Mouse (Mus musculus) right cerebral cortex, adult 18-20 months (tissue): ENCODE measurements at regions not wholly inside any gene's neighbourhood (a gene's known extent, or its start where the extent isn't known, plus 50 kb on each side); places are given as distances from the start of the nearest gene placed in this dataset.

Experiments
- DNase-seq: peaks from one replicate; pipeline ENCODE4 v3.0.0; 2022; ENCODE audit warnings: mixed read lengths

DNA sequence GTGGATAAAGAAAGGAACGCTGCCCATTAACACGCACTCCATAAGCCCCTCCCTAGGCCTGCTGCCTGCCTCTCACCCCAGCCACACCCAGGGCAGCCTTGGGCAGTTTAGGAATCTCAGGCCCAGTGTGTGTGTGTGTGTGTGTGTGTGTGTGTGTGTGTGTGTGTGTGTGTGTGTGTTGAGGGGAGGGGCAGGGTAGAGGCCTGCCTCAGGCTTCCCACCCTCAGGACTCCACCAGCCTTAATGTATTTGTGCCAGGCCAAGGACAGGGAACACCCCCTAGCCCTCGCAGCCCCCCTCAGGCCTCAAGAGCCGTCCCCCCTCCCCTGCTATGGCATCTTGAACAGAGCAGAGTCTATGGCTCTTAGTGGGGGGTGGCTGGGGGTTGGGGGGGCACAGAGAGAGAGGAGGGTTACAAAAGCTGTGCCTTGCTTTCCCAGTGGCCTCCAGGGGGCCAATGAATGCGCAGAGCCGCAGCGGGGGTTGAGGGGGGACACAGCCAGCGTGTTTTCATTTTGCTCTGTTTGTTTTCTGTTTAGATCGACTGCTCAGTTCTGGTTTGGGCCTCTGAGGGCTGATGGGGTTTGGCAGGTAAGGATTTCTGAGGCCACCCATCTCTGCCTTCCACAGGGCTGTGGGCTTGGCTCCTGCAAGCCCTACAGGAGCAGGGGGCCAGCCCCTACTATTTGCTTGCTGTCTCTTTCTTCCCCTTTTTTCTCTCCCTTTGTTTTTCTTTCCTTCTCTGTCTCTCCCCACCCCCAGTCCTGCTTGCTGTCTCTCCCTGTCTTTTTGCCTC is 131.8 kb downstream of the Pja1 start:
- no peak for DNase-seq

DNA sequence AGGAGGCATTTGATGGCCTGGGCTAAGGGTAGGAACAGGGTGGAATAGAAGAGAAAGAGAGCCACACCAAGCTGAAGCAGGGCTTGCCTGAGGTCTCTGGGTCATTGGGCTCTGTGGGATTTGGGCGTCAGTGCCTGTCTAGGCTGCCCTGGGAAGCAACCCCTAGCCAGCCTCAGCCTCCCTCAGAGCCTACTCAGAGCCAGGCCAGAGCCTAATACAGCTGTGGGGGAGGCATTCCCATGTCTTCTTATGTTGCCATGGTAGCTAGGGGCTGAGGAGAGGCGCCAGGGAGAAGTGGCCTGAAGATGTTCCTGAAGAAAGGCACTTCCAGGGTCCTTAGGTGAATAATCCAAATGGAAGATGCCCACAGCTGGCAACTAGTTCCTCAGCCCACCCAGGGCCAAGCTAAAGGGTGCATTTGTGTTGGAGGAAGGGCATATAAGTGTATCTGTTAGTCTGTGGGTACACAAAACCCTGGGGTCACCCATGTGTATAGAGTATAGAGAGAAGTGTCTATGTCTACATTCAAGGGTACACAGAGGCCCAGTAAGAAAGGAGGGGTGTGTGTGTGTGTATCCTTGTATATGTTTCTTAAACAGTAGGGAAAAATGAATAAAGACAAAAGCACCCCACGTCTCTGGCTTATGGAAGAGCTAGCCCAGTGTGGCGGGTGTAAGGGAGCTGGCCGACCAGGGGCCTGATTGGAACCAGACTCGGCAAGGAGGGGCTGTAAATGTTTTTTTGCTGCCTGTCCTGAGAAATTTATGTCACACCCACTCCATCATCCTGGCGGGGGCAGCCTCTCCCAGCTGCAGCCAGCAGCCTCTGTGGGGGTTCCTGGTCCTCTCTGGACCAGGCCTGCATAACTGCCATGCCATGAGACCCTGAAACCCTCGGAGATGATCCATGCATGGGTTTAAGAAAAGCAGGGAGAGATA is 134.2 kb downstream of the Pja1 start:
- DNase-seq = no peak

DNA sequence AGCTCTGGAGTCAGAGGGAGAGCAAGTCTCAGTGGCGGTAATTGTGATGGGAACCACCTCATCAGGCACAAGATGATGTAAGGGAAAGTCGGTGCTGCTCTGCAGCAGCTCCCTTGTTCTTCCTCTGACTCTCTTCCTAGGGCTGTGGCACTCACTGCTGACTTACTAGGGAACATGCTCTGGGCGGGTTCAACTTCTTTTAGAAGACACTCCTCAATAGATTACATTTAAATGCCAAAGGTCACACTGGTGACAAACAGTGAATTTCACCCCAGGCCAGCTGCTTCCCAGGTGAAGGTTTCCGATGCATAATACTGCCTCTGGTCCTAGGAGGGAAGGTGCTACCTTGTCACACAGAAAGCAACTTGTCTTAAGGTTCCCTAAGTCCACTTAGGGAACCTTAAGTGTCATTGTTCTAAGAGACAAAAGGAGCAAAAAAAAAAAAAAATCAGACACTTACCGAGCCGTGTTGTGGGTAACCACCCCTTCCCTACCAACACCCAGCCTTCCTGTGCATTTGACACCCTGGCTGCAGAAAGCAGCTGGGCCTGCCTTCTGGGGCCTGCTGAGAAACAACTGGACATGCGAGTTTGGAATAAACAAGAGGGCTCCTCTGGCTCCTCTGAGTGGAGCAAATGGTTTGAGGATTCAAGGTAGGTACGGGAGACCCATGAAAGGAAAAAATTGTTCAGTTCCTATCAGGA is 135.0 kb downstream of the Pja1 start:
- no peak for DNase-seq

DNA sequence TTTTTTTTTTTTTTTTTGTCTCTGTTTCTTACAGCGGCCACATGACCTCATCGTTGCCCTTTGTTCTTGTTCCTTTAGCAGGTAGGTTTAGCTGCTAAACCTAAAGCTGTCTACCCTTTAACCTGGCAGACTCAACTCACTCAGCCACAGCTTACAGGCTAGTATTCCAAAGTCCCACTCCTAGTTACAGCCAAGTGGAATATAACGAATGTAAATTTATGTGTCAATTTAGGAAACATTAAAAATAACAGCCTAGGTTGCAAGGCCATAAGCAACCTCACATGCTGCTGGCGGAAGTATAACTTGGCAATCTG is 138.7 kb downstream of the Pja1 start:
- DNase-seq = no peak

DNA sequence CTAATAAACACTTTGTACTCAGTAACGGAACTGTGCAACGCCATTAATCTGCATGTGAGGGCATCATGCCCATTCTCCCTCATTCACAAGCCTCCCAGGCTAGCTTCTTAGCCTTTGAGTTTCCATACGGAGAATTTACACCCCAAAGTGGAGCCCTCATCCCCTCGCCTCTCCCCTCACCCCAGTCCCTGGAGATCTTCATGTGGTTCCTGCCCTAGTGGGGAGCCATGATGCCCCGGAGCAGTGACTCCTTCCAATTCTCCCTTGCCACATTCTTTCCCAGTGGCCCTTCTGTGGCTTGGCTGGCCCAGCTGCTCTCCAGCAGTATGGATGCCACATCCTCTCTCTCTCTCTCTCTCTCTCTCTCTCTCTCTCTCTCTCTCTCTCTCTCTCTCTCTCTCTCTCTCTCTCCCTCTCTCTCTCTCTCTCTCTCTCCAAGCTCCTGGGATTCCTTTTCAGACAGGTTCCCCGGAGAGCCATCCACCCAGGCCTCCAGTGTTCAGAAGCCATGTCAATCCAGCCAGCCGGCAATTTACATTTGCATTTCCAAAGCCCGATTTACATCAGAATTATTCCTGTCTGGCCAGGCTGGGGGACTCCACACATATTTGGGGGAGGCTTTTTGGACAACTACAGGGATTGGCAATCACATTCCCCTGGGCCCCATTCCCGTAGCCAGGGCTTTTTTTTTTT is 139.2 kb downstream of the Pja1 start:
- DNase-seq = no peak

DNA sequence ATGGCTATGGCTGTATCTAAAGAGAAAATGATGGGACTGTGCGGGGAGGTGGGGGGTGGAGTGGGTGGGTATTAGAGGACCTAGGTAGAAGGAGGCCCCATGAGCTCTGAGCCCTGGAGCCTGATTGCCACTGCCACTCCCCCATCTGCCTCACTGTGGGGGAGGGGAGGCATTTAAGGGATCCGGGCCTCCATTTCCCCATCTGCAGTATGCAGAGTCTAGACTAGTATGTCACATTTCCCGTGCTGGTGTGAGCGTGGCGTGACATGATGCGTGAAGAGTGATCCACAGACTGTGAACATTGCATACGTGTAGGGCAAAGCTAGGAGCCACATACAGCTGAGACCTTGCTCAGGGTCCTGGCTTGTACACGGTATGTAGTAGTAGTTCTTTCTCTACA is 140.7 kb downstream of the Pja1 start:
- no peak for DNase-seq

DNA sequence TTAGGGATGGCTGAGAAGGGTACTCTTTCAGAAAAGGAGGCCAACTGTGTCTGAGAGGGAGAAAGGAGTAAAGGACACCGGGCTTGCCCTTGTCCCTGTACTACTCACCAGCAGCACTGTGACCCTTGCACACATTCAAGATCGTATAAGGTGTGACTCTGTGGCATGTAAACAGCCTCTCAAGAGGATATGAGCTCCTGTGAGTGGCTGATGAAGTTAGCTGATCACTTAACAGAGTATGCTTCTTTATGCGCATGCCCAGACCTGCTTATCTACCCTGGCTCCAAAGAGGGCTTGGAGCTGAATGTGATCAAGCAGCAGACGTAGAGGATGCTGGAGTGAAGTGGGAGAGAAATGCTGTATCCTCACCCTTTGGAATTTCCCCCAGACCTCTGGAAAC is 142.5 kb downstream of the Pja1 start:
- no peak for DNase-seq

DNA sequence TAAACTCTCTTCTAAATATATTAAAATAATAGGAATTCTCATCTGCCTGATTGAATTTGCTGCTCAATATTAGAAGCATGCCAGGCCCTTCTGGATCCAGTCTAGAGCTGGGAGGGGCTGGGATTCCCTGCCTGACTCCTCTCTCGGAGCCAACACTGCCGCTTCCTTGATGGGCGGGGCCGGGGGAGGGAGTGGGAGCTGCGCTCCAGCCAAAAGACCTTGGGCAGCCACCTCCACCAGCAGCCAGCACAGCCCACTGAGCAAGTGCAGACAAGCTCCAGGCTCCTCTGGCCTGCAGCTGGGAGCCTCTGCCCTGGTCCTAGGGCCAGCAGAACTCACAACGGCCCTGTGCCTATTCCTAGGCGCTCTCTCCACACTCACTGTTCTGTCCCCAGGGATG is 144.9 kb downstream of the Pja1 start:
- no peak for DNase-seq

DNA sequence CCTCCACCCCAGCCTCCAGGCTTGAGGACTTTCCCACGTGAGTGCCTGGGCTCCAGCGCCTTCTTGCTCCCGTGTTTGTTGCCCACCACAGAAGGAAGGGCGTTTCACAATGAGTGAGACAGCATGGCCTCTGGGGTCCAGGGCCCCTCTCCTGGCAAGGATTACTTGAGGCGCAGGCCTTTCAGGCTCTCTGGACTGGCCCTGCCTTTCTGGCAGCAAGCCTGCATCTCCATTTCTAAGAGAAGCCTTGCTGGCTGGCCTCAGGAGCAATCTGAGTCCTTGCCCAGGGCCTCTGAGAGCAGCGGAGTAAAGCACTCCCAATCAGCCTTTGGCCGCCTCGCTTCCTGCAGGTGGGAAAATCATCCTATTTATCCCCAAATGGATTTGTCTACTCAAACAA is 145.6 kb downstream of the Pja1 start:
- DNase-seq = peak; percentile 6

DNA sequence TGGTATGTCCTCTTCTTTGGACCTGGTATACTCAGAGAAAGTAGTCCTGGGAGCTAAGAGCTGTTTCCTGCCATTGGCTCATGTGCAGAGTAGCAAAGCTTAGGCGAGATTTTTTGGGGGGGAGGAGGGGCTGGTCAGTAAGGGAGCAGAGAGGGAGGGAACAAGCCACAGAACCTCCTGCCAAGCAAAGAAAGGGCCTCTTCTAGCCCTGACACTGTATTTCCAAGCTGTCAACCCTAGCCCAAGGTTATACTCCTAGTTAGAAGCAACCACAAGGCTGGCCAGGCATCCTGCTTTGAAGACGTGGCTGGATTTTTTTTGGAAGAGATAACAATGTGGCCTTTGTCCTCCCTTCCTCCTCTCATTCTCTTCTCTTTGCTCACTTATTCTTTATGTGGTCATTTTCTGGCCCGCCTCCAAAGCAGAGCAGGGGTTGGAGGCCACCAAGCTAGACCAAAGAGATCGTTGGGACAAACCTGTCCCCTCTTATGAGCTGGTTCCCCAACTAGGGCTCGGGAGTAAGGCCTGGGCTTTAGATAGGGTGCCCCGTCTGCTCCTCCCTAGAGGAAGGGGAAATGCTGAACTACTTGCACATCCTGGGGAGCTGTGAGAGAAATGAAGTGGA is 146.4 kb downstream of the Pja1 start:
- DNase-seq = no peak

DNA sequence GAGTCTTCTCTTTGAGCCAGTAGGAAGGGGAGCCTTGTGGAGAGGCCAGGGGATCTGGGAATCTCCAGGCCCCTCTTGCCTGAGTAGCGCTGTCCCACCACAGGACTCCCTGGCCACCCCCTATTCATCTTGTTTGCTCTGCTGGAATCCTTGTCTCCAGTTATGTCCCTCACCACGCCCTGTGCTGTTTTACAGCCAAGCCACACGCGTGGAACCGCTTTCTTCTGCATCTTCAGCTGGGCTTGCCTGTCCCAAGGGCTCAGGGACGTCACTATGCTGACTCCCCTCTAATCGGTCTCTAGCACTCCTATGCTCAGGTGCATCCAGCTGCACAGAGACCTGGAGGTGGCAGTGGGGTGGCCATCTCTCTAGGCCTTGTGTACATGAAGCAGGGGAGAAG is 151.3 kb downstream of the Pja1 start:
- no peak for DNase-seq

DNA sequence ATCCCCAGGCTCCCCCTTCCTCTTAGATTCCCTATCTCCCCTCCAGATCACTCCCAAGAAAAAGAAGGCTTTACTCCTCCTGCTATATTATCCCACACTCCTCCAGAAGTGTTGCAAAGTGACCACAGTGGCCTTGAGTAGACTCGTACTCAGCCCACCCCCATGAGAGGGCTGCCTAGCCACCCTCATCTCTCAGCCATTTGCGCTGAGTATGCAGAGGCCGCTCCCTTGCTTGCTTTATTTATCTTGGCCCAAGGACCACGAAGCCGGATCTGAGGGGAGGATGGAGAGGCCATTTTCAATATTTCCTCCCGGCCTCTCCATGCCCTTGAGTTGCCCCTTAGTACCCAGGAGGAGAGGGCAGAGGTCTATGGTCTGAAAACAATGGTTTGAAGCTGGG is 151.9 kb downstream of the Pja1 start:
- DNase-seq = no peak

DNA sequence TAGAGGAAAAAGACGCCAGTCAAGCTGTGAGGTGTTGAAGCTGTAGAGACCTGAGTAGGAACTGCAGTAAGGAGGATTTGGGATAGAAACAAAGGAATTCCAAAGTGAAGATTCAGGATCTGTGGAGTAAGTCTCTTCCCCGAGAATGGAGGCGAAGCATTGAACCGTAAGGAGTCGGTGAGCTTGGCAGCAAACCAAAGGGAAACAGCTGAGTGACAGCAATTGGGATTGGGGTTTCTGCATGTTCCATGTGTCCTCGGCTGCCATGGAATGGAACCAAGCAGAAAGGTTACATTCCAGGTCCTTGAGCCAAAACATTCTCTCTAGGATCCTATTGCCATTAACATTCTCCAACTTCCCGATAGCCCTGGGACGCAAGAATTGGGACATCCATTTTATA is 152.9 kb downstream of the Pja1 start:
- DNase-seq = no peak

DNA sequence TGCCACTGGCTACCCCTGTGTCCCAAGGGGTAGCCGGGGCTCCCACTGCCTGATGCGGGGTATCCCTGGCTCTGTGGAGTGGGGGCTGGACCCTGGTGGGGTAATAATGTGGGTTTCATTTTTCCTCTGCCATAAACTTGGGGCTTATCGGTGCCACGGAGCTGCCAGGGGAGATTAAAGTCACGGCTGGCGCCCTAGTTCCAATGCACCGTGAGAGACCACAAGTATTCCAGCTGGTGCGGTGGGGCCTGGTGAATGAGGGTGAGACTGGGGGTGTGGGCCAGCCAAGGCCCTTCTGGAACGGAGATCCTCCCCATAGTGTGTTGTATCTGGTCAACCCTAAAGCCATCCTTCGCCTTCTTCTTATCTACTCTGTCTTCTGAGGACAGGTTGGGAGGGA is 153.3 kb downstream of the Pja1 start:
- no peak for DNase-seq

DNA sequence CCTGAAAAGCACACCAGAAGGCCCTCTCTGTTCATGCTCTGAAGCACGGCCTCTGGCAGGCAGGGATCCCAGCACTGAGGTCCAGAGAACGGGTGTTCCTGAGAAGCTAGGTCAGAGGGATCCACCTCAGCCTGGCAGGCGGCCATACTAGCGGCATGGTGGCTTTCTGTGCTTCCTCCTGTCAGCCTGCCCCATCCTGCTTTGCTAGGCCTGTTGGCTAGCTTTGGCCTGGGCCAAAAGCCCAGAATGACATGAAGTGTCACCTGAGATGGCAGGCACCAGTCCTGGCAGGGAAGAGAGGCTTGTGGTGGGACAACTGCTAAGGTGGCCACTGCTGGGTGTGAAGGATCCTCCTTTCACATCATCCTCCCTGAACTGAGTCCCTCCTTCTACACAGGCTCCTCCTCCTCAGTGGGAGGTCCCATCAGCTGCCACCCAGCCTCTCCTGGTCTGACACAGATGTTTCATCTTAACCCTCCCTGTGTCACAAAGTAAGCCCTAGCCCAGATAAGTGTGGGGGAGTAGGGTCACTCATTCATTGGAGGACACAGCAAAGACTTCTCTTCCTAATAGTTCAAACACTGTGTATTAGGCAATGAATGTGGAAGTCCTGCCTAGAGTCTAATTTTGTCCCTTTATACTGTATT is 154.5 kb downstream of the Pja1 start:
- DNase-seq = no peak

DNA sequence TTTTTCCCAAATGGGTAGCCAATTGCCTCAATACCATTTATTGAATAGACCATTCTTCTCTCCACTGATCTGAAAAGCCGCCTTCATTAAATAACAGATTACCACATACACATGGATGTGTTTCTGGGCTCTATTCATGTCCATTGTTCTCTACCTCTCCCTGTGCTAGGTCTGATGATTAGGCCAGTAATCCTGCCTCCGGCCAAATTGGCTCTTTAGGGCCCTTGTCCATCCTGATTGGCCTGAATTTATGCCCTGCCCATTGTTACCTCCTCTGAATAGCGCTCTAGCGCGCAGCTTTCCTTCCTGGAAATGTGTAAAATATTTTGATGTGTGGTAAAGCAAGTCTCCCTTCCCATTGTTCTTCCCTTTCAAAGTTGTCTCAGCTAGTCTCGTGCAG is 163.2 kb downstream of the Efnb1 start:
- DNase-seq = no peak

DNA sequence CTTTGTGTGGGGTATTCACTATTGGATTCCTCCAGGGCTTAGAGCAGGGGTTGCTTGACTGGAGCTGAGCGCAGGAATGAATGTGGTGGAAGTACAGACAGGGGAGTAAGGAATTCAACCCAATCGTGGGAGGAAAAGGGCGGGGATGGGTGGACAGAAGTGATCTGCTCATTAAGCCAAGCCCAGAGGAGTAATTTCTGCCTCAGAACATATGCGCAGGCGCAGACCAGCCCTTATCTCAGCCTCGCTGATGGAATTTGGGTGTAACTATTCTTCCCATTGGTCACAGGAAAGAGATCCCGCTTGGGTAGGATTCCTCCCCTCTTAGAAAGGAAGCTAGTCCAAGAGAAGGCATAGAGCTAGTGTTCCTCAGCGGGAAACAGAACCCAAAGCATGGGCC is 158.8 kb downstream of the Efnb1 start:
- DNase-seq = no peak

DNA sequence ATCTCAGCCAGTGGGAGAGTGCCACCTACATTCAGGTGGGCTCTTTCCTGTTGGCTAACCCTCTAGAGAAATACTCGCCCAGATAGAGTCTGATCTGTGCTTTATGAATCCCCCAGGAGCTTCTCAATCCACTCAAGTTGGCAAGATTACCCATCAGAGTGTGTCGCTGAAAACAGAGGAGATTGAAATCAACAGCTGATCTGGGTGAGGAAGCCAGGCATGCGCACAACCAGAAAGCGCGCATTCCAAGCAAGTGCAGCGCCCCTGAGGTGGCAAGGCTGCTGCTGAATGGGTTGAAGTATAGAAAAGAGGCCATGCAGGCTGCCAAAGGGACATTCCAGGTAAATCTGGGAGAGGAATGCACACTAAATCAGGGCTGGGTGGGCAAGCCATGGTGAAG is 158.0 kb downstream of the Efnb1 start:
- no peak for DNase-seq

DNA sequence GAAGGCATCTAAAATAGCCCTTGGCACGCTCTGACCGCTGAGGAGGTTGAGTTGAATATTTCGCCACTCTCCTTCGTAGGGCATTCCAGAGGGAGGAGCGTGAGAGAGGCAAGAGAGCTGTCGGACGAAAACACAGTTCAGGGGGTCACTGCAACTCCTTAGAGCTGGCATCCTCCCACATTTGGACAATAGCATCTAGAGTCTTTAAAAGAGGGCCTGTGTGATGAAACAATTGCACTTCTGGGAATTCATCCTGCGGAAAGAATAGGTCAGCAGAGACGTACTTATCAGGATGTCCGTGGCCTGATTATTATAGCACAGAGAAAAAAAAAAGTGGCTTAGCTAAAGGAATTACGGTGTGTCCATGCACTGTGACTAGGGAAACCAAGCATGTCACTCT is 156.8 kb downstream of the Efnb1 start:
- no peak for DNase-seq

DNA sequence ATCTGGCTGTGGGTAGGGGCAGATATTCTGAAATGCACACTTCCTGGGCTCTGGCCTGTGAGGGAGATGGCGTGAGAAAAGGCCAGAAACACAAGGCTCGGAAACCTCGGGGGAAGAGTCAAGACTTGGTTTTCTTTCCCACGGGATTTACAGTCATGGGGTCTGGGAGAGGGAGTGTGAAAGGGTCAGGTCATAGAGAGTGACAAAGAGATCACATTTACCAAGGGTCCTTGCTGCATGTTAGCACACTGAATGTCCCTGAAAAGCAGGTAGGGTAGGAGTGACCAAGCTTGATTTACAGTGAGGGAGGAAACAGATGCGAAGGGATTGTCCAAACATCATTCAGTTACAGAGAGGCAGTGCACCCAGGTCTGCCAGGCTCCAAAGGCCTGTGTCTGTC is 156.0 kb downstream of the Efnb1 start:
- DNase-seq = no peak

DNA sequence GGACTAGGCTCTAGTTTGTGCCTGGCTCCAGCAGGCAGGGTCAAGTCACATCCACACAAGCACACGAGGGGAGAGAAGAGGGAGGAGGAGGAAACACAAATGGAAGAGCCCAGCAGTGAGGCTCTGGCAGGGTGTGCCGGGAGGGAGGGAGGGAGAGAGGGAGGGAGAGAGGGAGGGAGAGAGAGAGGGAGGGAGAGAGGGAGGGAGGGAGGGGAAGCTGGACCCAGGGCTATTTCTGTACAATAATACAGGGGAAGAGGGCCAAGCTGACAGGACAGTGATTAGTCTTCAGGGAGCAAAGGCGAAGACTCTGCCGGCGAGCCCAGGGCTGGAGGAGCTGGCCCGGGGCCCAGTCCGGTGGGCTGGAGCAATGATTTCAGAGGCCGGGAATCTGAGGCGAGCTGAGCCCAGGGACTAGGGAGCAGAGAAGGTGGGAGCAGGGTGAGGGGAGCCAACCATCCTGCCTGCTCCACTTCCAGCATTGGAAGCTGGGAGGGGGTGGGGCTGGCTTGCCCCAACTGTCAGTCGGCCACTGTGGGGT is 155.6 kb downstream of the Efnb1 start:
- DNase-seq = no peak

DNA sequence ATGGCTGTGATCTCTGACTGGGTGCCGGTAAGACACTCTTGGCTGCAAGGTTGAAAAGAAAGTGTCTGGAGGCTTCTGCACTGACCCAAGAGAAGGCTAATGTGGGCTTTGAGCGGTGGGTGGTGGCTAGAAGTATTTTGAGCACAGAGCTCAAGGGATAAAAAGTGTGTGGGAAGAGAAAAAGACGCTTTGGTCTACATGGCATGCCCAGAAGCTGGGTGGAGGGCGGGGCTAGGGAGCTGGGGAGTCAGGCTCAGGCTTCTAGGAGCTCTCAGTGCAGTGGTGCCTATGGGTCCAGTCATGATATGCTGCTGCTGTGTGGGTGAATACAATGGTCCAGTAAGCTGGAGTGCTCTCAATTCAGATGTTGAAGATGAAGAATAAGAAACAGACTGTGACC is 152.1 kb downstream of the Efnb1 start:
- peak; percentile 51 for DNase-seq
